ENCODE assay signal across 17 mouse cellular contexts in the genomic region with DNA sequence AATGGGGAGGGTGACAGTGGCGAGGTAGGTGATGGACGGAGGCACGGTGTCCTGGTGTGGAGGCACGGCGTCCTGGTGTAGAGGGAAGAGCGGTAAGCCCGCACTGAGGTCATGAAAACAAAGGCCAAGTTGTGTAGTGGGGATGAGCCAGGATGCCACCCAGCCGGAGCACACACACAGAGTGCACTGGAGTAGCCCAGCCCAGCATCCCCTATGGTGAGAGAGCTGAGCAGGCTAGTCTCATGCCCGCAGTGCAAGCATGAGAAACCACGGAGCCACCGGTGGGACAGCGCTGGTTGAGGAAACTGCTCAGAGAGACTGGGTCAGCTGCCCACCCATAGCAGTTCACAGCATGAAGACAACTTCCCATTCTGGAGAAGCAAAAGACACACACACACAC. TPM values are rescaled to one million over a fixed set of nuclear protein-coding genes. Genes with fewer than 3 reads are reported as not detected.
DNase-seq lines count a peak whose midpoint lies in the region; ATAC-seq and TF ChIP-seq lines count a peak whose summit lies in the region.
"Had no signal": no experiment of that assay in that cellular context is flagged by ENCODE, and none has a peak within 500 bp of the region (broad histone marks: within the 10 kb centered on the region; RNA-seq: fewer than 3 reads in every experiment).

No protein-coding gene starts in this region.

- H3K27me3 ChIP-seq in intestine, embryonic 15.5 days (replicated peaks), result no peaks in the 10 kb centered on the region
- no peaks in the 10 kb centered on the region for H3K27me3 ChIP-seq in intestine, postnatal 0 days (replicated peaks; ENCODE audit: control insufficient read depth, insufficient read depth, low read length)
- no peaks in the 10 kb centered on the region for H3K27me3 ChIP-seq in embryonic facial prominence, embryonic 10.5 days (replicated peaks; ENCODE audit: low read depth, poor library complexity, severe bottlenecking)
- no peaks in the 10 kb centered on the region for H3K27me3 ChIP-seq in forebrain, embryonic 16.5 days (replicated peaks; ENCODE audit: control insufficient read depth, insufficient read depth, low read length)
- H3K27me3 ChIP-seq in midbrain, embryonic 12.5 days, result no peaks in the 10 kb centered on the region

- WGBS in intestine, embryonic 15.5 days, result 68% methylated on average over 12 of the region's 12 CpGs
- 75% methylated on average over 12 of the region's 12 CpGs for WGBS in intestine, postnatal 0 days
- WGBS in embryonic facial prominence, embryonic 10.5 days, result 34% methylated on average over 12 of the region's 12 CpGs
- WGBS in forebrain, embryonic 16.5 days, result 43% methylated on average over 12 of the region's 12 CpGs
- 40% methylated on average over 12 of the region's 12 CpGs for WGBS in midbrain, embryonic 12.5 days

- 0 out of 2 replicates have a peak, but pooled peaks have one; percentile 68 for ATAC-seq in intestine, embryonic 15.5 days
- ATAC-seq in intestine, postnatal 0 days, result no peak
- ATAC-seq in forebrain, embryonic 16.5 days, result peak; percentile 49
- peak; percentile 35 for ATAC-seq in midbrain, embryonic 12.5 days (ENCODE audit: low FRiP score, low read depth)
- no peak for ATAC-seq in megakaryocyte-erythroid progenitor cell, adult 5-6 weeks (replicated peaks; ENCODE audit: low FRiP score, low TSS enrichment, poor library complexity, severe bottlenecking)
- no peak for ATAC-seq in cerebellum, adult (ENCODE audit: insufficient number of reproducible peaks, low FRiP score, low TSS enrichment)

- H3K4me2 ChIP-seq in intestine, embryonic 15.5 days (replicated peaks), result no peak overlapping the region
- H3K4me2 ChIP-seq in intestine, postnatal 0 days (replicated peaks; ENCODE audit: low read depth), result no peak overlapping the region
- no peak overlapping the region for H3K4me2 ChIP-seq in forebrain, embryonic 16.5 days (ENCODE audit: low read length)
- no peak overlapping the region for H3K4me2 ChIP-seq in midbrain, embryonic 12.5 days (replicated peaks)
- H3K4me2 ChIP-seq: liver, embryonic 11.5 days had no signal

- H3K9me3 ChIP-seq in intestine, embryonic 15.5 days, result no peaks in the 10 kb centered on the region
- H3K9me3 ChIP-seq in intestine, postnatal 0 days (ENCODE audit: control insufficient read depth), result no peaks in the 10 kb centered on the region
- no peaks in the 10 kb centered on the region for H3K9me3 ChIP-seq in embryonic facial prominence, embryonic 10.5 days
- H3K9me3 ChIP-seq in forebrain, embryonic 16.5 days (ENCODE audit: control insufficient read depth, low read length), result no peaks in the 10 kb centered on the region
- H3K9me3 ChIP-seq in midbrain, embryonic 12.5 days, result no peaks in the 10 kb centered on the region

- no peak overlapping the region for H3K27ac ChIP-seq in intestine, embryonic 15.5 days
- H3K27ac ChIP-seq in intestine, postnatal 0 days (ENCODE audit: low read depth, low read length), result no peak overlapping the region
- peak overlapping the region; percentile 54; the same call in 1 of the 2 replicates for H3K27ac ChIP-seq in embryonic facial prominence, embryonic 10.5 days (replicated peaks)
- peak overlapping the region; percentile 76 for H3K27ac ChIP-seq in forebrain, embryonic 16.5 days (ENCODE audit: low read length)
- H3K27ac ChIP-seq in midbrain, embryonic 12.5 days (replicated peaks), result peak overlapping the region; percentile 61
- H3K27ac ChIP-seq: kidney, postnatal 0 days; left cerebral cortex, adult 2 months; macrophage had no signal

- no peak for TF ChIP-seq CTCF in intestine, postnatal 0 days (IDR thresholded peaks at IDR 0.05; ENCODE audit: low read depth)

- H3K9ac ChIP-seq in intestine, embryonic 15.5 days, result no peak overlapping the region
- H3K9ac ChIP-seq in intestine, postnatal 0 days (ENCODE audit: low read depth, low read length), result no peak overlapping the region
- H3K9ac ChIP-seq in forebrain, embryonic 16.5 days (replicated peaks; ENCODE audit: low read depth, low read length), result peak overlapping the region; percentile 42; the same call in 1 of the 2 replicates
- no peak overlapping the region for H3K9ac ChIP-seq in midbrain, embryonic 12.5 days (replicated peaks)

- H3K4me3 ChIP-seq in intestine, embryonic 15.5 days (replicated peaks), result no peak overlapping the region
- H3K4me3 ChIP-seq in intestine, postnatal 0 days (ENCODE audit: low read depth, low read length), result no peak overlapping the region
- H3K4me3 ChIP-seq in embryonic facial prominence, embryonic 10.5 days, result no peak overlapping the region
- no peak overlapping the region for H3K4me3 ChIP-seq in forebrain, embryonic 16.5 days (replicated peaks; ENCODE audit: low read length)
- no peak overlapping the region for H3K4me3 ChIP-seq in midbrain, embryonic 12.5 days
- H3K4me3 ChIP-seq: left cerebral cortex, adult 2 months had no signal

- DNase-seq in embryonic facial prominence, embryonic 10.5 days (ENCODE audit: low spot score), result no peak
- DNase-seq in urinary bladder, postnatal 36 days (ENCODE audit: low spot score in 2 of 2), result no peak
- DNase-seq: heart, postnatal 10 days; thymus, postnatal 25 days had no signal

- H3K36me3 ChIP-seq in intestine, embryonic 15.5 days, result no peaks in the 10 kb centered on the region; the same call in 1 of the 2 replicates
- peaks cover 21% of the 10 kb centered on the region for H3K36me3 ChIP-seq in intestine, postnatal 0 days (ENCODE audit: control insufficient read depth, insufficient read depth)
- peaks cover 69% of the 10 kb centered on the region for H3K36me3 ChIP-seq in embryonic facial prominence, embryonic 10.5 days (replicated peaks)
- H3K36me3 ChIP-seq in forebrain, embryonic 16.5 days (ENCODE audit: control insufficient read depth, insufficient read depth), result peaks cover 24% of the 10 kb centered on the region
- peaks cover 59% of the 10 kb centered on the region for H3K36me3 ChIP-seq in midbrain, embryonic 12.5 days

- no peaks in the 10 kb centered on the region for H3K4me1 ChIP-seq in intestine, embryonic 15.5 days (replicated peaks)
- no peaks in the 10 kb centered on the region for H3K4me1 ChIP-seq in intestine, postnatal 0 days (replicated peaks; ENCODE audit: control insufficient read depth, insufficient read depth, low read length)
- peaks cover 3% of the 10 kb centered on the region; the same call in 1 of the 2 replicates for H3K4me1 ChIP-seq in embryonic facial prominence, embryonic 10.5 days
- peaks cover 5% of the 10 kb centered on the region for H3K4me1 ChIP-seq in forebrain, embryonic 16.5 days (replicated peaks; ENCODE audit: control insufficient read depth, insufficient read depth, low read length)
- 0 out of 2 replicates have a peak, but pooled peaks cover 5% of the 10 kb centered on the region for H3K4me1 ChIP-seq in midbrain, embryonic 12.5 days

RNA-seq across cellular contexts. Expression of gene Vangl2, which starts 26.6 kb away (rescaled TPM):
- 8.9 and 10.1 TPM in 2 replicates for polyA plus RNA-seq in intestine, embryonic 15.5 days (2015; fragmentation: Nextera tagmentation; extraction: Ambion mirVana)
- 2.8 and 3.3 TPM in 2 replicates for polyA plus RNA-seq in intestine, postnatal 0 days (2015; fragmentation: Nextera tagmentation; extraction: Ambion mirVana)
- 28.3 and 35.3 TPM in 2 replicates for polyA plus RNA-seq in embryonic facial prominence, embryonic 10.5 days (2016; fragmentation: Nextera tagmentation; extraction: Ambion mirVana)
- 40.5 and 42.7 TPM in 2 replicates for polyA plus RNA-seq in forebrain, embryonic 16.5 days (2015; fragmentation: Nextera tagmentation; extraction: Ambion mirVana)
- polyA plus RNA-seq in midbrain, embryonic 12.5 days (2016; fragmentation: Nextera tagmentation; extraction: Ambion mirVana), result 56.9 and 60.9 TPM in 2 replicates
- 1.6 and 1.9 TPM in 2 replicates for total RNA-seq in megakaryocyte-erythroid progenitor cell, adult 5-6 weeks (2014; fragmentation: Nextera tagmentation)
- total RNA-seq in megakaryocyte-erythroid progenitor cell, adult 5-6 weeks (2017), result 0.42 and 2.6 TPM in 2 replicates

RNA-seq across cellular contexts. Expression of gene Nhlh1, which starts 55.7 kb away (rescaled TPM):
- polyA plus RNA-seq in intestine, embryonic 15.5 days (2015; fragmentation: Nextera tagmentation; extraction: Ambion mirVana), result 0.06 and 0.09 TPM in 2 replicates
- 0.05 TPM in 1 of 2 replicates, not detected in the other for polyA plus RNA-seq in intestine, postnatal 0 days (2015; fragmentation: Nextera tagmentation; extraction: Ambion mirVana)
- 4.1 and 4.7 TPM in 2 replicates for polyA plus RNA-seq in embryonic facial prominence, embryonic 10.5 days (2016; fragmentation: Nextera tagmentation; extraction: Ambion mirVana)
- polyA plus RNA-seq in forebrain, embryonic 16.5 days (2015; fragmentation: Nextera tagmentation; extraction: Ambion mirVana), result 2.0 TPM in 2 replicates
- polyA plus RNA-seq in midbrain, embryonic 12.5 days (2016; fragmentation: Nextera tagmentation; extraction: Ambion mirVana), result 11.1 and 11.5 TPM in 2 replicates
- not detected in 2 replicates for total RNA-seq in megakaryocyte-erythroid progenitor cell, adult 5-6 weeks (2014; fragmentation: Nextera tagmentation)
- not detected in 2 replicates for total RNA-seq in megakaryocyte-erythroid progenitor cell, adult 5-6 weeks (2017)
- total RNA-seq: adrenal gland, adult 18-20 months; heart, postnatal 10 days had no signal
- polyA plus RNA-seq: C2C12; kidney, postnatal 0 days; macrophage; spleen, adult 2 months had no signal

Comparison
In these comparisons a context has a peak if more than half of its experiments do, and no peak if none do; other contexts are left out.
1. ATAC-seq: peak in intestine, embryonic 15.5 days (single experiment), forebrain, embryonic 16.5 days (single experiment) and midbrain, embryonic 12.5 days (single experiment); none in intestine, postnatal 0 days (single experiment), megakaryocyte-erythroid progenitor cell, adult 5-6 weeks (single experiment) and cerebellum, adult (single experiment).
2. H3K27ac ChIP-seq: peak in embryonic facial prominence, embryonic 10.5 days (single experiment), forebrain, embryonic 16.5 days (single experiment) and midbrain, embryonic 12.5 days (single experiment); none in intestine, embryonic 15.5 days (single experiment) and intestine, postnatal 0 days (single experiment).